Mouse (Mus musculus): ENCODE measurements around the gene Slc26a1. TPM values are rescaled to one million over a fixed set of nuclear protein-coding genes. Genes with fewer than 3 reads are reported as not detected.

The Slc26a1 gene
- polyA plus RNA-seq, 1 experiment from 2014 or later, result 1.0 TPM

- H3K9me3 ChIP-seq (replicated peaks), result no peaks in the 10 kb centered on the region
- 70% methylated on average over 4 of the region's 4 CpGs for WGBS
These were observed 15.8 kb upstream of the Slc26a1 start for GRCm38 (mm10) chr5:108691152-108691551.

GRCm38 (mm10) chr5:108689091-108689490 lies 13.7 kb upstream of the Slc26a1 start:
- Histone ChIP-seq H3K9ac (no peak overlapping the region), H3K4me2 (no peak overlapping the region), H3K9me3 (replicated peaks) (no peaks in the 10 kb centered on the region), H3K27ac (ENCODE audit: poor library complexity, severe bottlenecking) (no peak overlapping the region), H3K4me3 (no peak overlapping the region), H3K4me1 (replicated peaks) (peaks cover 21% of the 10 kb centered on the region), H3K36me3 (no peaks in the 10 kb centered on the region), H3K27me3 (replicated peaks) (no peaks in the 10 kb centered on the region)
- WGBS, result 75% methylated on average over 5 of the region's 5 CpGs
- ATAC-seq (ENCODE audit: insufficient number of reproducible peaks, low FRiP score), result no peak

More at GRCm38 (mm10) chr5:108691152-108691551, 15.8 kb upstream of the Slc26a1 start:
- no peaks in the 10 kb centered on the region for H3K27me3 ChIP-seq (replicated peaks)
- H3K4me3 ChIP-seq, result no peak overlapping the region
- H3K9ac ChIP-seq, result no peak overlapping the region
- no peak overlapping the region for H3K4me2 ChIP-seq
- H3K27ac ChIP-seq (ENCODE audit: poor library complexity, severe bottlenecking), result no peak overlapping the region
- H3K4me1 ChIP-seq (replicated peaks), result peaks cover 35% of the 10 kb centered on the region
- no peak for ATAC-seq (ENCODE audit: insufficient number of reproducible peaks, low FRiP score)
- no peaks in the 10 kb centered on the region; the same call in 1 of the 2 replicates for H3K36me3 ChIP-seq

GRCm38 (mm10) chr5:108680871-108681270 lies 5.5 kb upstream of the Slc26a1 start:
- Histone ChIP-seq H3K4me3 (no peak overlapping the region), H3K9me3 (replicated peaks) (no peaks in the 10 kb centered on the region), H3K4me2 (no peak overlapping the region), H3K4me1 (replicated peaks) (peaks cover 18% of the 10 kb centered on the region), H3K36me3 (0 out of 2 replicates have a peak, but pooled peaks cover 2% of the 10 kb centered on the region), H3K27me3 (replicated peaks) (no peaks in the 10 kb centered on the region), H3K27ac (ENCODE audit: poor library complexity, severe bottlenecking) (no peak overlapping the region), H3K9ac (no peak overlapping the region)
- 86% methylated on average over 6 of the region's 6 CpGs for WGBS
- ATAC-seq (ENCODE audit: insufficient number of reproducible peaks, low FRiP score), result no peak

DNA sequence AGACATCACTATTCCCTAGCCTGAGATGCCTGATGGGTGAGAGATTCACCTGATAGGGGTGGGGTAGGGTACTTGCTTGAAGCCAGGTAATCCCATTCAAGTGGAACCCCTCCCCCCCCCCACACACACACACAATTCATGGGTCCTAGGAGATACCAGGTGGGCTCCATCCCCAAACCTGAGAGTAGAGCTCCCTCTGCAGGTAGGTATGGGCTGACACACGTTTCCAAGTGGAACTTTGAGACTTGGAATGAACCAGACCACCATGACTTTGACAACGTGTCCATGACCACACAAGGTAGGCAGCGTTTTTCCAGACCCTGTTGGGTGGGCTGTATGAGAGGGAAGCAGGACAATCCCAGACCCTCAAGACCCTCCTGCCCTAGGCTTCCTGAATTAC lies 4.5 kb upstream of the Slc26a1 start:
- no peak for ATAC-seq (ENCODE audit: insufficient number of reproducible peaks, low FRiP score)
- Histone ChIP-seq H3K27me3 (replicated peaks) (no peaks in the 10 kb centered on the region), H3K4me3 (no peak overlapping the region), H3K9ac (no peak overlapping the region), H3K27ac (ENCODE audit: poor library complexity, severe bottlenecking) (no peak overlapping the region), H3K36me3 (0 out of 2 replicates have a peak, but pooled peaks cover 2% of the 10 kb centered on the region), H3K4me1 (replicated peaks) (peaks cover 18% of the 10 kb centered on the region), H3K4me2 (no peak overlapping the region), H3K9me3 (replicated peaks) (no peaks in the 10 kb centered on the region)
- WGBS, result 51% methylated on average over 3 of the region's 3 CpGs

DNA sequence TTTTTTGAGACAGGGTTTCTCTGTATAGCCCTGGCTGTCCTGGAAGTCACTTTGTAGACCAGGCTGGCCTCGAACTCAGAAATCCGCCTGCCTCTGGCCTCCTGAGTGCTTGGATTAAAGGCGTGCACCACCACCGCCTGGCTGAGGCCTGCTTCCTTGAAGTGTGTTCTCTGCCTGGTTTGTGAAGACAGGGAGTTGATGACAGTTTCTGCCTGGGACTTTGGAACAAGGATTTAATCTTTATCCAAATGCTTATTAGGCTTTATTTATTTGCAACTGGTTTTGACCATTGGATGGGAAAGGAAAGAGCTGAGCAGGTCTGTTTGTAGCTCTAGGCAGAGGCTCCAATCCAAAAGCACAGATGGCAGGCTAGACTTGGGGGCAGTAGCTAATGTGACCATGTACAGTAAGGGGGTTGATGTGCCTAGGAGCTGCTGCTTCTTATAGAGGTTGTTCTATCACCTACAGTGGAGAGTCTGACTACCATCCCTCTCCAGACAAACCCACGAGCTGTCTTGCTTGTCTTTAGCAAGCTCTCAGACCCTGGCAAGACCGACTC lies 3.0 kb upstream of the Slc26a1 start:
- Histone ChIP-seq H3K4me1 (replicated peaks) (peaks cover 18% of the 10 kb centered on the region), H3K4me2 (no peak overlapping the region), H3K9me3 (replicated peaks) (no peaks in the 10 kb centered on the region), H3K27me3 (replicated peaks) (no peaks in the 10 kb centered on the region), H3K9ac (no peak overlapping the region), H3K27ac (ENCODE audit: poor library complexity, severe bottlenecking) (no peak overlapping the region), H3K36me3 (peaks cover 9% of the 10 kb centered on the region), H3K4me3 (no peak overlapping the region)
- WGBS, result 88% methylated on average over 6 of the region's 6 CpGs
- ATAC-seq (ENCODE audit: insufficient number of reproducible peaks, low FRiP score), result no peak

DNA sequence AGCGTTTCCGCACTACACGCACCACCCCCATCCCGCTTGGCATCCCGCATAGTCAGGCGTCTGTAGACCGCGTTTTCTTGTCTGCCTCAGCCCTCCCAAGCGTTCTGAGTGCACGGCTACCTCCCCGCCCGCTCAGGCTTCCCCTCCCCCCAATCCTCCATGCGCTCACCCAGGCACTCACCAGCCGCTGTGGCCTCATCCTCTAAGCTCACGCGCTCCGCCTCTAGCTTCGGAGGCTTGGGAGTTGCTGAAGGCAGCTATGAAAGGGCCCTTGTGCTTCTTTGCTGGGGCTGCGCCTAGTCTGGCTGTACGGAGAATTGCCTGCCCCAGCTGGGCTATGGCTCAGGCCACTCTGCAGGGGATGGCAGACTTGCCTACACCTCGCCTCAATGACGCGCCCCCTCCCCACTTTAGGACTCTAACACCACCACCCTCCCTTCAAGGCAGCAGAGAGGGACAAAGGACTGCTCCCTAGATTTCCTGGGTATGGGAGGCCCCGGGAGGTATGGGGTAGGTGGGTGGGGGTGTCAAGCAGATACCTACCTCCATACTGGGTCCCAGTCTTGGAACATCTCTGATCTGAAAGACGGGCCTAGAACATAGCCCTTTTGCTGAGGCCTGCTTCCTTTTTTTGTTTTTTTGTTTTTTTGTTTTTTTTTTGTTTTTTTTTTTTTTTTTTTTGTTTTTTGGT lies 2.4 kb upstream of the Slc26a1 start:
- peaks cover 18% of the 10 kb centered on the region for H3K4me1 ChIP-seq (replicated peaks)
- H3K27ac ChIP-seq (ENCODE audit: poor library complexity, severe bottlenecking), result peak overlapping the region; percentile 70
- peak overlapping the region; percentile 72 for H3K9ac ChIP-seq
- no peaks in the 10 kb centered on the region for H3K27me3 ChIP-seq (replicated peaks)
- H3K9me3 ChIP-seq (replicated peaks), result no peaks in the 10 kb centered on the region
- H3K4me3 ChIP-seq, result peak overlapping the region; percentile 48
- peak; percentile 83 for ATAC-seq (ENCODE audit: insufficient number of reproducible peaks, low FRiP score)
- peak overlapping the region; percentile 89 for H3K4me2 ChIP-seq
- H3K36me3 ChIP-seq, result peaks cover 14% of the 10 kb centered on the region
- WGBS, result 4% methylated on average over 25 of the region's 25 CpGs

- Histone ChIP-seq H3K4me1 (replicated peaks) (peaks cover 18% of the 10 kb centered on the region), H3K4me2 (peak overlapping the region; percentile 89), H3K9me3 (replicated peaks) (no peaks in the 10 kb centered on the region), H3K4me3 (peak overlapping the region; percentile 48), H3K27me3 (replicated peaks) (no peaks in the 10 kb centered on the region), H3K9ac (peak overlapping the region; percentile 72), H3K27ac (ENCODE audit: poor library complexity, severe bottlenecking) (peak overlapping the region; percentile 70), H3K36me3 (peaks cover 23% of the 10 kb centered on the region)
- 9% methylated on average over 5 of the region's 5 CpGs for WGBS
- peak; percentile 66; the same call in 1 of the 2 replicates for ATAC-seq (ENCODE audit: insufficient number of reproducible peaks, low FRiP score)
These were observed 1.6 kb upstream of the Slc26a1 start for GRCm38 (mm10) chr5:108676772-108677498.

GRCm38 (mm10) chr5:108674624-108675023 lies 745 bp downstream of the Slc26a1 start:
- Histone ChIP-seq H3K9ac (no peak overlapping the region), H3K9me3 (replicated peaks) (no peaks in the 10 kb centered on the region), H3K4me2 (no peak overlapping the region), H3K4me3 (no peak overlapping the region), H3K27ac (ENCODE audit: poor library complexity, severe bottlenecking) (no peak overlapping the region), H3K36me3 (peaks cover 32% of the 10 kb centered on the region), H3K4me1 (replicated peaks) (peaks cover 28% of the 10 kb centered on the region), H3K27me3 (replicated peaks) (no peaks in the 10 kb centered on the region)
- 75% methylated on average over 2 of the region's 2 CpGs for WGBS
- ATAC-seq (ENCODE audit: insufficient number of reproducible peaks, low FRiP score), result no peak

GRCm38 (mm10) chr5:108671757-108672156 lies 3.6 kb downstream of the Slc26a1 start:
- Histone ChIP-seq H3K27me3 (replicated peaks) (no peaks in the 10 kb centered on the region), H3K4me2 (no peak overlapping the region), H3K4me1 (replicated peaks) (peaks cover 19% of the 10 kb centered on the region), H3K36me3 (peaks cover 32% of the 10 kb centered on the region), H3K9me3 (replicated peaks) (no peaks in the 10 kb centered on the region), H3K27ac (ENCODE audit: poor library complexity, severe bottlenecking) (no peak overlapping the region), H3K9ac (no peak overlapping the region), H3K4me3 (no peak overlapping the region)
- WGBS, result 86% methylated on average over 12 of the region's 12 CpGs
- ATAC-seq (ENCODE audit: insufficient number of reproducible peaks, low FRiP score), result no peak

DNA sequence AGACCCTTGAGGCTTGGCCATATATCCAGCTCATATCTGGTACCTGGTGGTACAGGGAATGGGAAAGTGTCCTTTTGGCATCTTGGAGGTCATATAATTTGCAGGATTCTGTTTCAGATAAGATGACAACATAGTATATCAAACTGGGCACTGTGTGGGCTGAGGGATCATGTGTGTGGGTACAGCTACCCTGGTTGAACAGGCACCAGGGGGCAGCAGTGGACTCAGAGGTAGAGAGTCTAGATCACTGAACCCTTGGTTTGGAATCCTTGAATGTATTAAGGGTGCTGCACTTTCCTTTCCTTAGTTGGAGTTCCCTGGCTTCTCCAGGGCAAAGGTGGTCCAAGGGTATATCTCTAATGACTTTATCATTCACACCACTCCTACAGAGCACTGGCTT lies 4.6 kb downstream of the Slc26a1 start:
- peaks cover 32% of the 10 kb centered on the region for H3K36me3 ChIP-seq
- 0 out of 2 replicates have a peak, but pooled peaks have one; percentile 31 for ATAC-seq (ENCODE audit: insufficient number of reproducible peaks, low FRiP score)
- no peak overlapping the region for H3K4me2 ChIP-seq
- H3K9ac ChIP-seq, result no peak overlapping the region
- no peaks in the 10 kb centered on the region; the same call in 1 of the 2 replicates for H3K27me3 ChIP-seq (replicated peaks)
- no peak overlapping the region for H3K4me3 ChIP-seq
- H3K9me3 ChIP-seq (replicated peaks), result no peaks in the 10 kb centered on the region
- H3K4me1 ChIP-seq (replicated peaks), result peaks cover 14% of the 10 kb centered on the region
- H3K27ac ChIP-seq (ENCODE audit: poor library complexity, severe bottlenecking), result no peak overlapping the region

DNA sequence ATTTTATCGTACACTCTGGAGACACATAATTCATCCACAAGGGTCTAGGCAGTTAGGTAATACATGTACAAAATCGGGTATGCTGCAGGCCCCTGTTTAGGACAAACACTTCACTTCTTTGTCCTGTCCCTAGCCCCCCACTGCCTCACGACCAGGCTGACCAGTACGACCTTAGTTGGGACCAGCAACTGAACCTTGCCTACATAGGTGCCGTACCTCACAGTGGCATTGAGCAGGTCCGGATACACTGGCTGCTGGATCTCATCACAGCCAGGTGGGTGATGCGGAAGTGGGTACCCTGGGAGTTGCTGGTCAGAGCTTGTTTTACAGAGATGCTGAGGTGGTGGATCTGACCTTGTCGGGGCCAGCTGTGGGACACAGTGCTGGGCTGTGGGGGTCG lies 5.4 kb downstream of the Slc26a1 start:
- Histone ChIP-seq H3K9ac (peak overlapping the region; percentile 84), H3K4me1 (replicated peaks) (peaks cover 14% of the 10 kb centered on the region), H3K4me2 (peak overlapping the region; percentile 76), H3K36me3 (peaks cover 32% of the 10 kb centered on the region), H3K4me3 (peak overlapping the region; percentile 72; the same call in 1 of the 2 replicates), H3K27me3 (replicated peaks) (peaks cover 1% of the 10 kb centered on the region; the same call in 1 of the 2 replicates), H3K9me3 (replicated peaks) (no peaks in the 10 kb centered on the region), H3K27ac (ENCODE audit: poor library complexity, severe bottlenecking) (peak overlapping the region; percentile 87; the same call in 1 of the 2 replicates)
- no peak for ATAC-seq (ENCODE audit: insufficient number of reproducible peaks, low FRiP score)
- 77% methylated on average over 9 of the region's 9 CpGs for WGBS
